Mouse (Mus musculus): ENCODE measurements at regions not wholly inside any gene's neighbourhood (a gene's known extent, or its start where the extent isn't known, plus 50 kb on each side); places are given as distances from the start of the nearest gene placed in this dataset.
A peak's percentile ranks its signal among the peaks of the same experiment; 100 is the strongest.

DNA sequence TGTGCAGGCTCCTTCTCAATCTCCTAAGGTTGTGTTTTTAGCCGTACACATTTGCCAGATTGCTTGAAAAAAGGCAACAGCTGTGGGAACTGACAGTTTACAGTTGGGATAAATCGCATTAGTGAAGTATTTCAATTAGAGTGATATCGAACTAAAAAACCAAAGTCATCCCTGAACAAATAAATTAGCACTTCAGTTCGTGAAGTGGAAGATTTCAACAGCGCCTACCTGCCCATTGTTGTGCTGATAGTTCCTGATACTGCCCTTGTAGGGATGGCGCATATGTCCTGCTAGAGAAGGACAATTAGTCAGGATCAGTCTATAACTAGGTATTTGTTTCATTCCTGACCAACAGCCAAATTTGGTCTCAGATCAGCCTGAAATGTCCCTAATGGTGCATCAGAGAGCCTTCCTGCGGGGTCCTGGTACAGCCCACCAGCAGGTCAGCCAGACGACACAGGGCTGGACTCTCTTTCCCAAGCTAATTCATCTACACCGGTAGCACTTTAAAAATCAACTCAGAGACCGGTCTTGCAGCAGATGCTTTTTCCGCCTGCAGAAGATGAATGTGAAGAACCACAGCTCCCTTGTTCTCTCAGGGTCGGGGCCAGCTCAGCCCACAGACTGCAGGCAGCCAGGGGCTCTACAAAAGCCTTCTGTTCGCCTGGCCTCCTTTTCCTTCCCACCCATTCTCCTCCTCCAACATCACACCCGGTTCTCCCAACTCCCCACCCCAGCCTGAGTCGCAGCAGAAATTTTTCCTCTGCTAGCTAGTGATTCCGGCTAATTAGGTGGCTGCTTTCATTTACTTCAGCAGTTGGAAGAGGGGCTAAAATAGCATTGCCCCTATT is 146.1 kb downstream of the Psat1 start:
- DNase-seq (ENCODE audit: low read depth, low spot score), result peak; percentile 71

DNA sequence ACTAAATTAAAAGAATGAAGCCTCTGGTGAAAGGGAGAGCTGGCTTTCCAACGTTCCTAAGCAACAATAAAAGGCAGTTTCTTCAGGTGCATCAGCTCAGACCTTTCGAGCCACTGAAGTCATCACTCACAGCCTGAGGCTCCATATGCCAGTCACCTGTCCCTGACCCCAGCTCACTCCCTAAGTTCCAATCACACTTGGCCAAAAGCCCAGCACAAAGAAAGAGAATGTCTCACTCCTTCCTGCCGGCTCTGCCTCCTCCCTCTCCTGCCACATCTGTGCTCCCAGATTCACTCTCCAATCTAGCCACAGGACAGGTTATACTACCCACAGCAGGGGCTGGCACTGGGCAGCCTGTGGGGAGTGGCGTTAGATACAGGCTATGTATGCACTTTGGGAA is 150.7 kb downstream of the Psat1 start:
- no peak for DNase-seq (ENCODE audit: low read depth, low spot score)

DNA sequence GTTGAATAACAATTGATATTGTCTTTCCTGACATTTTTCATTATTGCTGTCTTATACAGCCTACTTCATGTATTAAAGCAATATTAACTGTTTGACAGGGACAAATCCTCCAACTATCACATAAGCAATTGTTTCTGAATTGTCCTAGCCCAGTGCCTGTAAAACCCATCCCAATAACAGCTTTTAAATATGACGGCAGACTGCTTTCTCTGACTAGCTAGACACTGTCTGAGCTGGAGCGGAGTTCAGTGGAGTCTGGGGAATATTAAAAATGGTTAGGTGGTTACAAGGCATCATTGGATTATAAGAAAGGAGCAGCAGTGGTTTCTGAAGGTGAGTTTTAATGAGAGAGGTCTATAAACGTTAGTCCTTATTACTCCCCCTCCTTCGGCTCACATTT is 155.2 kb downstream of the Psat1 start:
- no peak for DNase-seq (ENCODE audit: low read depth, low spot score)

DNA sequence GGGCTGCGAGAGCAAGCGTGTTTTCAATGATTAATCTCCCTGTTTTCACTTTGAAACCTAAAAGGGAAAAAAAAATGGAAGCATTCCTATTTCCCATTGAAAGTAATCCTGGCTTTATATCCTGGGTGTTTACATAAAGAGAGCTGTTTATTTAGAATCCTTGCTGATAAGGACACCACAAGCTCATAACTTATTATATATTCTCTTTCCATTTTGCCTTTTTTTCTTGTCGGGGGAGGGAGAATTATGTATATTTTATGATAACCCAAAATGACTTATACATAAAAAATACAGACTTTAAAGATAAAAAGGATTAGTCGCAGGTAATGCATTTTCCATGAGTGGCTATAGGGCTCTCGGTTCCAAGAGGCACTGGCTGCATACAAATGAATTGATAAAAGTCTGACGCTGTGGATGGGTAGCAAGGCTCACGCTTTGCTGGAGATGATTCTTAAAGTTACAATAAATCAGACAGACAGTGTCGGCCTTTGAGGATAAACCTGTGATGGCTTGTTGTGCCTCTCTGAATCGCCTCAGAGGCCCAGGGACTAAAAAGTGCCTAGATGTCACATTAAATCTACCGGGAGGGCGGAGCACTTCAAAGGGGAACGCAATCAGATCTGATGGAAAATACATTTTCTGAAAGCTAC is 155.7 kb downstream of the Psat1 start:
- DNase-seq (ENCODE audit: low read depth, low spot score), result no peak

DNA sequence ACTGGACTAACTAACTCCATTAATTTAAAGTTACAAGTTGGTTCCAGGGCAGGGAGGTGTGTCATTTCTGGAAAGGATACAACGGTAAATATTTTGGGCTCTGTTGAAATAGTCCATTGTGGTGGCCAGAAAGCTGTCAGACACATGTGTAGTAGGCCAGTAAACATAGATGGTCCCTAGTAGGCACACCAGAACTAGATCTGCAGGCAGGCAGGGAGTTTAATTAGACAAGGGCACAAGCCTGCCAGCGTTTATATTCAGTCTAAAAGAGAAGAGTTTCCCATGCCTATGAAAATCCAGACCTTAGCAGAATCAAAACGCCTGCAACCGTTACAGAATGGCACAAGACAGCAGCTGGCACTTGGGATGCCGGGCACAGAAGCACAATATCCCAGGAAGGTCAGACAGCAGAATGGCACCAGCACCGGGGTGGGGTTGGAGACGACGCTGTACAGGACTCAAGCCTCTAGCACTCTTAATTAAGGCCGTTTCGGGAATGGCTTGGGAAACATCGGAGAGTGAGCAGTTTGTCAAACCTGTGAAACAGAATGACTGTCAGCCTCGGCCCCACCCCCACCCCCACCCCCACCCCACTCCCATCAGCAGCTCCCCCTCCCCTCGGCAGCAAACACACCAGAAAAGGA is 156.4 kb downstream of the Psat1 start:
- DNase-seq (ENCODE audit: low read depth, low spot score), result no peak

DNA sequence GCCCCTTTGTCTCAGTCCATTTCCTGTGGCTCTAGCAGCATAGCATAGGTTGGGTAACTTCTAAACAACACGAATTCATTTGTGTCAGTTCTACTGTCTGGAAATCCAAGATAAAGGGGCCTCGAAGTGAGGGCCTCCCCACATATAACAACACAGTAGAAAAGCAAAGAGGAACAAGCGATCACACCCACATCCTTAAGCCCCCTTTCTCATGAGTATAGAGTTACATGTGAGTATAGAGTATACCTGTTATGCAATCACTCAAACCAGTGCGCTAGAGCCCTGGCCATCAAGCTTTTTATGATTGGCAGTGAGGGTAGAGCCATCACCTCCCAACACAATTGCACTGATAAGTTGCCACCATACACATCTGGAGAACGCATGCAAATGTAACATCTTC is 157.4 kb downstream of the Psat1 start:
- DNase-seq (ENCODE audit: low read depth, low spot score), result no peak

DNA sequence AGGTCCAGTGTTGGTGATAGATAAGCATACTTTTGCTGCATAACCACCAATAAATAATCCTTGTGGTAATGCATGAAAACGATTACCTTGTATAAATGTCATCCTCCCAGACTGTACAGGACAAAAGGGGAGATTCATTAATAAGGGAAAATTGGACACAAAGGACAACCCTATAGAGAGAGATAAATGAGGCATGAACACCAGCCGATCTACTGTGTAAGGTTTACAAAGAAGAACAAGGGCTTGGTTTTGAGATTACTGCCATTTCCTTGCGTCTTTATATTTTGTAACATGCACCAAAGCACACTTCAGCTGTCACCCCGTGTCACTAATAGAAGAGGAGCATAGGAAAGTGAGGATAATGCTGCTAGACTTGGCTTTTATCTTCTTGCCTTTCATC is 162.5 kb downstream of the Psat1 start:
- DNase-seq (ENCODE audit: low read depth, low spot score), result no peak

DNA sequence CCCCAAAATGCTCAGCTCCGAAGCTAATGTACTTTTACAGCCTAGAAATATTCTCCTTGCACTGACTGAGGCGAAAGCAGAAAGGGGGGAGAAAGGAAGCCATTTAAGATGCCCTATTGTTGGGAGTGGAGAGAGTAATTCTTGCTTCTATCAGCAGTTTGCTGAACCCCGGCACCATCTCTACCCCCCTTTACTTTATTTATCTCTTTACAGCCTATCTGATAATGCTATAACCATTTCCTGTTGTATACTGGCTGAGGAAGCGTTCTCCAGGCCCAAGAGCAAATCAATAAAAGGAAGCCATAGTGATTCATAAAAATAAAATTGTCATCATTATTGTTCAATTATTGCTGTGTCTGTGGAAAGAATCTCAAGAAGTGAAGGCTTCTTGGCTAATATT is 177.5 kb downstream of the Psat1 start:
- no peak for DNase-seq (ENCODE audit: low read depth, low spot score)

DNA sequence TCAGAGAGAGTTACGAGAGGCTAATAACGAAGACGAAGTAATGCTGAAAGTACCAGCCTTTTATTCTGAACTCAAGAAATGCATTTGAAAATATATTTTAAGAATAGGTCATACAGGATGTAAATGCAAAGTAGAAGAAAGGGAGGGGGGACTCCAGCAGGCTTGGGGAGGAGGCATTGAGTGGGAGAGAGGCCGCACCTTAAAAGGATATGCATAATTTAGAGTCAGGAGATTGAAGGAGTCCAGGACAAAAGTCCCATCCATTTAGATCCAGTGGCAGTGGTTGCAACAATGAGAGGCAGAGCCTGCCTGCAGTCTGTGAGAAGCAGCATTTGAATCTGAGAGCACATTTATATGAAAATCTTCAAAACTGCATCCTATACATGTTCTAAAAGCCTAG is 186.1 kb downstream of the Psat1 start:
- no peak for DNase-seq (ENCODE audit: low read depth, low spot score)

DNA sequence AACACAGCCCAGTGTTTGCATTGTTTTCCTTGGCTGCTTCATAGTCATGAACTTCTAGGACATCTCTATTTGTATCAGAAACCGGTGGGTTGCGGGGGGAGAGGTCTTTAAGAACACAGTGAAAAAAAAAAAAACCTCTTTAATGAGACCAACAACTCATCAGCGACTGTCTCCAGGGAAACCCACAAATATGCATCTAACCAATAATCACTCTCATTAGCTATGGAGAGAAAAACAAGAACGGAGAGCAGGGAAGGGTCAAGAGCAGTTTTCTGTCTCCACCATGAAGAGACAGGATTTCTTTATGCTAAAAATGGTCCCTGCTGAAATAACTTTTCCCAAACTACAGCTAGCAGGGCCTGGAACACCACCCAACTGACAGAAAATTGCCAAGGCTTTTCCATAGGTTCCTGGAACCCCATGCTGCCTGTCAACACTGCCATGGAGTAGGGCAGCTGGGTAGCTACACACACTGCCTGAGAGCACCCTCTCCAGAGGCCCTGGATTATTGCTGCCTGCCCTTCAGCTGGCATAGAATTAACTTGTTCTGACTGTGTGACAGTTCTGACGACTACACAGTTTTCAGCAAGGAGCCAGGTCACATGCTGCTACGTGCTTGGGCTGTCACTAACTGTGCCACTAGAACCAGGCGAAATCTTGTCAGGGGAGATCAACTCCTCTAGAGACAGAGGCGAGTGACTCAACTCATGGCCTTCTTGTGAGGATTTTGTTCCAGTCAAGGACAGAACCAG is 201.9 kb downstream of the Psat1 start:
- DNase-seq (ENCODE audit: low read depth, low spot score), result no peak

DNA sequence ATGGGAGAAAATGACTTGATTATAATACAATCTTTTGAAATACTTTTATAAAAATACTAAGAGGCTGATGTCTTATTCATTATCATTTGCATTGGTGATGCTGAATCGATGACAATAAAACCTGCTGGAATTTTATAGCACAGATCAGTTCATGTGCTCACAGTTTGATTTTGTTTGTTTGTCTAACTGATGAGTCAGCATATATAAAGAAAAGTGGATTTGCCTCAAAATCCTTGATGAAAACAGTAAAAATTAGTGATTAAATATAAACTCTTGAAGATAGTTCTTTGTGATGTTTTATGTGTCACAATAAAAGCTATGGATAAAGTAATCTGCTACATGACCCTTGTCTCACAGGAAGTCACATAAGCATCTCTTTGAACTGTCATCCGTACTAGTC is 210.9 kb downstream of the Psat1 start:
- DNase-seq (ENCODE audit: low read depth, low spot score), result no peak

DNA sequence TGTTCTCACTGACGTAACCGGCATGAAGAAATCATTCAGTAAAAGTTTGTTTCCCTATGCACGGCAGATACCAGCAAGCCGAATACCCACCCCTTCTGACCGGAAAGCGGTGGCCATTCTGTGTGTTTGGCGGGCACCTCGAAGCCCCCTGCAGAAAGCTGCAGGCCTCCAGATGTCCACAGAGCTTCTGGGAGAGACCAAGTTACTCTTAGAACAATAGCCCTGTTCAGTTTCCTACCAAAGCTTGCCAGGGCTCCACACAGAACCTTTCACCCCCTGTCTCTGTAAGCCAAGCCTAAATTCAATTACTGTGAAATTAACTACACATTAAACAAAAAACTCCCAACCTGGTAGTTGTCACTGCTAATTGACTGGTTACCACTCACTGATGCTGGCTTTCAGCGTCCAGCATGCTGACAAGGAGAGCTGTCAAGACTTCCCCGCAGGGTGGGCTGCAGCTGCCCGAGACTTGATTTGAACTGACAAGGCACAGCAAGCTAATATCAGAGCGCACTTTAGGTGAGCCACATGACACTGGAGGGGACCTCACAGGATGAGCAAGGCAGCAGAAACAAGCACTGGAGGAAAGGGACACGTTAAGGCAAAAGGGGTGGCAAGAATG is 220.2 kb downstream of the Psat1 start:
- DNase-seq (ENCODE audit: low read depth, low spot score), result peak; percentile 17

DNA sequence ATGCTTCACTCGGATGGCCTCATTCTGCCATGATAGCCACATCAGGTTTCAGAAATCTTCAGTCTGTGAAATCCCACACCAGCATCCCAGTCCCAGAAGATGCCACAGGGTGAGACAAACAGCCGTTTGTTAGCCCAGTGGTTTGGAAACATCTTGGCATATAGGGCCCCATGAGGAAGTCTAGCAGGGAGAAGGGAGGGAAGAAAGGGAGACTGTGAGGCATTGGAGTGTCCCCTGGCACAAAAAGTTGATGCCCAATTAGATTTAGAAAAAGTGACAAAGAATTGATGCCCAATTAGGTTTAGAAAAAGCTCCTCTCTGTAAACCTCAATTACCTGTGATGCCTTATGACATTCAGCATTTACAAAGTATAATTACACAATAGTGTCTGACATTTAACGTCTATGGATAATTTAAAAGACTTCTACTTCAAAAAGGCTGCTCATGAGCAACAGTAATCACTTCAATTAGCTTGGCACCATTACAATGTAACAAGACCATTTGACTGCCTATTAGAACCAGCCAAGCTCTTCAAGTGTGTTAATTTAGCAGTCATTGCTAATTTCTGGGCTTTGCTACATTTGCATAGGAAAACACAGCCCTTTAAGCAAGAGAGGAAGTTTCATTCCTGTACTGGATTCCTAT is 254.6 kb downstream of the Psat1 start:
- DNase-seq (ENCODE audit: low read depth, low spot score), result no peak

DNA sequence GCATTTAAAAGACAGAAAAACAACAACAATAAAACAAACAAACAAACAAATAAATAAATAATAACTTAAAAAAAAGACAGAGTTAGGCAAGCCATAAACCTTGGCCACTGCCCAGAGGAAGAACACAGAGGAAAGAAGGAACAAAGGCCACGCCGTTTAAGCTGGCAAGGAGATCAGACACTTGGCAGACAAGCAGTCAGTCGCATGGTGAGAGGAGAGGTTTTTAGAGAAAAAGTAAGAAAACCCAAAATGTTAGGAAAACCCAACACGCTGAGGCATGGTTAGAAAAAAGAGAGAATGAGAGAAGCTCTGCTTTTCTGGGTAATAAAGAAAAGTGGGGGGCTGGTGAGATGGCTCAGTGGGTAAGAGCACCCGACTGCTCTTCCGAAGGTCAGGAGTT is 277.1 kb downstream of the Psat1 start:
- no peak for DNase-seq (ENCODE audit: low read depth, low spot score)

DNA sequence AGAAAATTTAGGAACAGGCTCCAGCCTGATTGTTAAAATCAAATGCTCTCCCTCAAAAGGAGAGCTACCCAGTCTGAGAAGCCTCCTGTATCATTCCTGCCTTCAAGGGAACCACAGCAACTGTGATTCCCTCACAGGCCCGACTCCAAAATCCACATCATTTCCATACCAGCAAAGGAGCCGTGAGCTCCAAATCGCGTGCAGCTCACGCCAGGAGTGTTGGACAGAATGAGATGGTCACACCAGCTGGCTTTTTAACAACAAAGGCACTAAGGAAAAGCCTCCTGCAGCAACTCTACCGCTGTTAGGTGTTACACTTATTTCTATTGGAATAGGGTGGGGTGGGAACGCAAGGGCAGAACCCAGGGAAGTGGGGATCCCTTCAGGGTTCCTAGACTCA is 277.6 kb downstream of the Psat1 start:
- no peak for DNase-seq (ENCODE audit: low read depth, low spot score)

DNA sequence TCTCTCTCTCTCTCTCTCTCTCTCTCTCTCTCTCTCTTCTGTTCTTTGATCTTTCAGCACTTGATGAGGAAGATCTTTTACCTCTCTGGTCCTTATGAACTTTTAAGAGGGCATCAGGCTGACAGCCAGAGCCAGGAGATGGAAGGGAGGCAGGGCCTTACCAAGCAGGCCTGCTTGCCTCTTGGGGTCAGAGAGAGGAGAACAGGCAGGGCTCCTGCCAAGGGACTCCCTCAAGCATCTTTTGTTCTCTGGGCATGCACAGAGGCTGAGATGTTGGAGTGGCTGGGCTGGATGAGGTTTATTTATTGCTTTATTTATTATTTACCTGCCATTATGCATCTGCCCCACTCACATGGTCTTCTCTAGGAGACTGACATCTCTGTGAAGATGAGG is 278.5 kb downstream of the Psat1 start:
- no peak for DNase-seq (ENCODE audit: low read depth, low spot score)

DNA sequence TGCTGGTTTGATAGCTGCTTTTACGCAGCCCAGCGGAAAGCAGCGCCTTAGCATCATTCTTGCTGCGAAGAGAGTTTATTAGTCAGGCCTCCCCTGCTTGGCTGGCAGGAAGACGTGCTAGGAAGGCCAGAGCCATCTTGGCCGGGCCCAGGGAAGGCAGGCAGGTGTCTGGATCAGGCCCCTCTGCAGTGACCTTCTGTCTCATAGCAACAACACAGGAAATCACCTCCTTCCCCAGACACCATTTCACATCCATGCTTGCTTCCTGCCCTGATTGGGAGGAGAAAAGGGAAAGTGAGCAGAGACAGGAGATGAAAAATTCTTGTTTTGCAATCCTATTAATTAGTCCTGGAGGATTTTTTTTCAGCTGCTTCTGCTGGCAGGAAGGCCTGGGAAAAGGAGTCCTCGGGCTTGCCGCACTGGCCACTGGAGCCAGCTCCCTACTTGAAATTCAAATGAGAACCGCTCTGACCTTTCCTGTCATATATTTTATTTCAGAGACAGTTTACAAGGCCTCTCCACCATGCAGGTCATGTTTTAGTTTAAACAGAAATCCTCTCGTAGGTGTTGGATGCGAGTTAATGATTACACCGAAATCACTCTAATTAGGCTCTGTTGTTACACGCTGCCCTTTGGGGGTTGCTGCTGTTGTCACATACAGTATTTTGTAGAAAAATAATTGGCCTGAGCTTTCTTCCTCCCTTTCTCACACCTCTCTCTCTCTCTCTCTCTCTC is 279.1 kb downstream of the Psat1 start:
- DNase-seq (ENCODE audit: low read depth, low spot score), result peak; percentile 61

DNA sequence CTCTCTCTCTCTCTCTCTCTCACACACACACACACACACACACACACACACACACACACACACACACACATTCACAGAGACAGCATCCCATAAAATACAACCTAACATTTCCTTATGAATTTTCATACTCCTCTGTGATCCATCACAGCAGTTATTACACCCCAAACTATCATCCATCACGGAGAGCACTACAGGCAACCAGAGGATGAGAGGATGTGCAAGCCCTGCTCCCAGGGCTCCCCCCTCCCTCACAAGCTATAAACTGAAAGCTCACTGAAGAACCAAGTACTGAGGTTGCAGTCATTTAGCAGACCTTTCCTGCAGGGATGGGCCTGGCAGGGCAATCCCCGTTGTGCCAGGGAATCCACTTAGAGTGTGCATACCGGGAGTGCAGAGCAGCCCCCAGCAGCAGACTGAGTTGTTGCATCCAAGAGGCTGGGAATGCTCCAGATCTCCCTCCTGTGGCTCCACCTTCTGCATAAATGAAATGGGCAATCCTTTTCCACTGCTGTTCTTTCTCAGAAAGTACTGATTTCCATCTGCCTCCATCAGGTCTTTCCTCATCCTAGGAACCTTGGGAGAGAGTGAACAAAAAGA is 283.4 kb downstream of the Psat1 start:
- DNase-seq (ENCODE audit: low read depth, low spot score), result no peak

DNA sequence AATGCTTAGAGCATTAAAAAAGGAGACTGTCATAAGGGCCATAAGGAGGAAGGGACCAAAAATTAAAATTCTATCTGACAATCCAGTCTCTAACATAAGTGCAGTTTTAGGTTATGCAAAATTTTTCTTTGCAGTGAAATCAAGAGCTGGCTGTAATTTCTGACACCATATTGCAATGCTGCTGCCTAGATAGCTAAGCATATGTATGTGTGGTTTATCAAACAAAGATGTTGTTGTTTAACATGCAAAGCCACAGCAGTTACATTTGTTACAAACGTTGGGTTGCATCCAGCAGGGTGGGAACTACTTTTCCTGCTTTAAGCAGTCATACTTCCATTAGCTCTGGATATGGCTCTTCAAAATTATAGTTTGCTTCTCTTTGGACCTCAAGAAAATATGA is 288.5 kb downstream of the Psat1 start:
- DNase-seq (ENCODE audit: low read depth, low spot score), result no peak

DNA sequence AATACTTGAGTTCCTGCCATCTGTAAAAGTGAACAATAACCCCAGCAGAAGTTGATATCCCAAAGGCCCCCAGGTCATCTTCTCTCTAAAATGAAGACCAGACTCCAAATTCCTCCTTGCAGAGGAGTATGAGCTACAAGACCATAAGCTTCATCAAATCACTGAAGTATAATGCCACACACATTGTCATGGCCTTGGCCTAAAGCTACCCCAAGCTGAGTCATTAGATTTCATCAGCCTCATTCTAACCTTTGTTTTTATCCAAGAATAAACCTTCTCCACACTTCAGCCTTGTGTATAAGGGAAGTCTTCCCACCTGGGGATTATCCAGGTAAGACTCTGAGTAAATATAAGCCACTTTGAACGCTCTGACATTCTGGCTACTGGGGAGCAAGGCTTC is 289.3 kb downstream of the Psat1 start:
- no peak for DNase-seq (ENCODE audit: low read depth, low spot score)

Data from mesoderm, embryonic 11.5 days (tissue).